Mouse (Mus musculus) forebrain, embryonic 15.5 days (tissue): ENCODE data around the gene Nr1h3. TPM values are rescaled to one million over a fixed set of nuclear protein-coding genes. Genes with fewer than 3 reads are reported as not detected.

Experiments used
- ATAC-seq: fragments of 200-750 bp; cut with Nextera tagmentation; replicated peaks from 2 replicates; pipeline ENCODE4 v1.8.0; 2017; ENCODE audit warnings: mild to moderate bottlenecking, moderate TSS enrichment, moderate library complexity
- H3K27ac ChIP-seq: fragments of 300-500 bp; sonication (generic); replicated peaks from 2 replicates; pipeline ENCODE4 v1.5.1; 2015; ENCODE audit warnings: mild to moderate bottlenecking, inconsistent platforms
- H3K27me3 ChIP-seq: fragments of 300-500 bp; sonication (generic); 2 replicates; pipeline ENCODE4 v1.6.1; 2015; ENCODE audit warnings: inconsistent platforms
- H3K36me3 ChIP-seq: fragments of 300-500 bp; sonication (generic); 2 replicates; pipeline ENCODE4 v1.6.1; 2015; ENCODE audit warnings: mild to moderate bottlenecking, inconsistent platforms
- H3K4me1 ChIP-seq: fragments of 300-500 bp; sonication (generic); 2 replicates; pipeline ENCODE4 v1.6.1; 2015; ENCODE audit warnings: inconsistent platforms
- H3K4me2 ChIP-seq: fragments of 300-500 bp; sonication (generic); replicated peaks from 2 replicates; pipeline ENCODE4 v1.6.1; 2015; ENCODE audit warnings: mild to moderate bottlenecking, inconsistent platforms
- H3K4me3 ChIP-seq: fragments of 300-500 bp; sonication (generic); 2 replicates; pipeline ENCODE4 v1.5.1; 2015; ENCODE audit warnings: mild to moderate bottlenecking, inconsistent platforms
- H3K9ac ChIP-seq: fragments of 300-500 bp; sonication (generic); replicated peaks from 2 replicates; pipeline ENCODE4 v1.6.1; 2015; ENCODE audit warnings: mild to moderate bottlenecking, inconsistent platforms
- H3K9me3 ChIP-seq: fragments of 300-500 bp; sonication (generic); 2 replicates; pipeline ENCODE4 v1.6.1; 2016; ENCODE audit warnings: inconsistent platforms
- WGBS: fragments of 180-500 bp; shearing (Covaris S2); methylation state at CpG from one replicate; pipeline ENCODE4 v1.1.7; 2015; ENCODE audit warnings: mixed read lengths; 5-methylcytosine and 5-hydroxymethylcytosine counted together
- polyA plus RNA-seq: library from polyadenylated mRNA; unstranded; fragments of >200 nt; fragmentation: Nextera tagmentation; extraction: Ambion mirVana; gene quantifications from 2 replicates; pipeline ENCODE4 v1.2.1, GENCODE M21; 2015

The Nr1h3 gene
- polyA plus RNA-seq, 1 experiment from 2014 or later = 2.0 TPM

- Histone ChIP-seq H3K36me3 (peaks cover 32% of the 10 kb centered on the region), H3K9me3 (no peaks in the 10 kb centered on the region), H3K27me3 (no peaks in the 10 kb centered on the region), H3K4me3 (no peak overlapping the region), H3K4me2 (no peak overlapping the region), H3K9ac (no peak overlapping the region), H3K4me1 (0 out of 2 replicates have a peak, but pooled peaks cover 5% of the 10 kb centered on the region), H3K27ac (no peak overlapping the region)
- WGBS = 38% methylated on average over 4 of the region's 4 CpGs
- ATAC-seq = no peak
Measured at GRCm38 (mm10) chr2:91217032-91217431, 14.4 kb upstream of the Nr1h3 start.

- Histone ChIP-seq H3K36me3 (peaks cover 66% of the 10 kb centered on the region), H3K27ac (no peak overlapping the region), H3K4me1 (0 out of 2 replicates have a peak, but pooled peaks cover 5% of the 10 kb centered on the region), H3K9ac (no peak overlapping the region), H3K4me3 (no peak overlapping the region), H3K27me3 (no peaks in the 10 kb centered on the region), H3K9me3 (no peaks in the 10 kb centered on the region), H3K4me2 (no peak overlapping the region)
- no peak for ATAC-seq
Measured at GRCm38 (mm10) chr2:91213311-91213710, 10.7 kb upstream of the Nr1h3 start.

DNA sequence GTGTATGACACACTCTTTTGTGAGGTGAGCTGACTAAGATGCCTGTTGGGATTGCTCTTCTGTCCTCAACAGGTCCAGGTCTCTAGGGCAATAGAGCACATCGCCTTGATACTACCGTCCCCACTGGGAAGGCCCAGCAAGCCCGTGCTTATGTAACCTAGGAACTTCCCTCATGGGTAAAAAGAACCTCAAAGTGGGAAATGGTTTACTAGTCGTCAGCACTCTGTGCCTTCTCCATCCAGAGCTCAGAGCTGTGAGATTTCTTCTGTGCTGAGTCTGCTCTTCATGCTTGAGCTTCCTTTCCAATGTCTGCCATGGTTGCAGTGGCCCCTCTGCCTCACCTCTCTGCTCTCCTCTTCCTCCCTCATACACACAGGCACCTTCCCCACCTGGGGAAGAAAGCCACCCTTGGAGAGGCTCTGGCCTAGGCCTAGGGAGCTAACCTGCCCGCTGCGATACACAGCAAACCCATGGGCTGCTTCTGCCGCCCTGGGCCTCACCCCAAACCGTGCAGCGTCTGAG, 3.7 kb upstream of the Nr1h3 start:
- H3K4me2 ChIP-seq = no peak overlapping the region
- no peaks in the 10 kb centered on the region for H3K27me3 ChIP-seq
- no peak overlapping the region for H3K27ac ChIP-seq
- no peak overlapping the region for H3K9ac ChIP-seq
- 92% methylated on average over 9 of the region's 9 CpGs for WGBS
- peaks cover 62% of the 10 kb centered on the region for H3K36me3 ChIP-seq
- no peak overlapping the region for H3K4me3 ChIP-seq
- peaks cover 30% of the 10 kb centered on the region for H3K4me1 ChIP-seq
- H3K9me3 ChIP-seq = no peaks in the 10 kb centered on the region
- ATAC-seq = no peak

DNA sequence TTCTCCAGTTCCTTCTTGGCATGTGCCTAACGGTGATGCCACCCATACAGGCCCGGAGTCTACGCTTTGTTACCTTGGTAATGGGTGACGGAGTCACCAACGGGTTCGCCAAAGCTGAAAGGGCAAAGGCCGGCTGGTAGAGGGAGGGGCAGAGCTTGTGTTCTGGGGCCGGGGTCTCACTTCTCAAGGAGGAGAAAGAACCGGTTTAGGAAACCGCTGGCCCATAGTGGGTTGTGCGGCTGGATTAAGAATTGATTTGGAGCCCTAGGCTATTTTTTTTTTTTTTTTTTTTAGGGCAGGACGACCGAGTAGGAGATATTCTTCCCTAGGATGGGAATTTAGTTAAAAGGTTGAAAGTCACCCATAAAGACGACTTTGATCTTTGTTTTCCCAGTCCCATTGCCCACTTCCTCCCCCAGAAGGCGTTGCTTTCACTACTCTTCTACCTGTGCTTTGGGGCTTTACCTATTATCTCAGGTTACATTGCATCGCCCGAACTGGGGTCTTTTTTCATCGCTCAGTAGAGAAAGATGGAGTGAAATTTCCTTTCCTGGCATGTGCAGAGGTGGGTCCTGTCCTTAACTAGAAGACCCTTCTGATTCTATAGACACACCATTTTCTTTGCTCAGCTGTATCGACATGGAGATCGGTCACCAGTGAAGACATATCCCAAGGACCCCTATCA, 480 bp upstream of the Nr1h3 start:
- peaks cover 30% of the 10 kb centered on the region for H3K4me1 ChIP-seq
- ATAC-seq = no peak
- H3K4me3 ChIP-seq = peak overlapping the region; percentile 74
- H3K27ac ChIP-seq = peak overlapping the region; percentile 89
- WGBS = 12% methylated on average over 20 of the region's 20 CpGs
- no peaks in the 10 kb centered on the region for H3K9me3 ChIP-seq
- H3K27me3 ChIP-seq = no peaks in the 10 kb centered on the region
- H3K36me3 ChIP-seq = peaks cover 33% of the 10 kb centered on the region
- peak overlapping the region; percentile 86 for H3K9ac ChIP-seq
- peak overlapping the region; percentile 67 for H3K4me2 ChIP-seq

- Histone ChIP-seq H3K36me3 (no peaks in the 10 kb centered on the region), H3K27me3 (no peaks in the 10 kb centered on the region), H3K4me3 (no peak overlapping the region), H3K4me1 (peaks cover 25% of the 10 kb centered on the region), H3K4me2 (no peak overlapping the region), H3K9ac (no peak overlapping the region), H3K27ac (no peak overlapping the region), H3K9me3 (no peaks in the 10 kb centered on the region)
- WGBS = 84% methylated on average over 3 of the region's 3 CpGs
- ATAC-seq = no peak
Measured at GRCm38 (mm10) chr2:91198888-91199287, 3.7 kb downstream of the Nr1h3 start.

DNA sequence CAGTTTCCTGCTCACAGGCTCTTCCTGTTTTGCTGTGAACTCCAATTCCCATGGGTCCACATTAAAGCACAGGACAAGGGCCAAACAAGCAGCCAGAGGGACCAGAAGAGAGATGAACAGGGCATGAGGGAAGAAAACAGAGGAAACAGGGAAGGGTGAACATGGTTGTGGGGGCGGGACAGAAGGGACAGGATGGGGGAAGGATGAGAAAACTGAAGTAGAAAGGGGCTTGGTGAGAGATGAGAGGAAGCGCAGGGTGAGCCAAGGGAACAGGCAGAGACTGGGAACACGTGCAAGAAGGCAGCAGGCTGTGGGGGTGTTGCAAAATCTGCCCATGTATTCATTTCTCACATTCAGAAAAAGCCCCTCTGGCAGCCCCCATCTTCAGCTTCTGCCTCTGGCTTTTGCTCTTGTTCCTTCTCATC, 6.0 kb downstream of the Nr1h3 start:
- peaks cover 11% of the 10 kb centered on the region for H3K4me1 ChIP-seq
- 70% methylated on average over 3 of the region's 3 CpGs for WGBS
- no peaks in the 10 kb centered on the region for H3K9me3 ChIP-seq
- H3K4me3 ChIP-seq = no peak overlapping the region
- H3K27ac ChIP-seq = no peak overlapping the region
- no peak overlapping the region for H3K9ac ChIP-seq
- H3K27me3 ChIP-seq = 0 out of 2 replicates have a peak, but pooled peaks cover 3% of the 10 kb centered on the region
- H3K4me2 ChIP-seq = no peak overlapping the region
- no peaks in the 10 kb centered on the region for H3K36me3 ChIP-seq
- no peak for ATAC-seq

DNA sequence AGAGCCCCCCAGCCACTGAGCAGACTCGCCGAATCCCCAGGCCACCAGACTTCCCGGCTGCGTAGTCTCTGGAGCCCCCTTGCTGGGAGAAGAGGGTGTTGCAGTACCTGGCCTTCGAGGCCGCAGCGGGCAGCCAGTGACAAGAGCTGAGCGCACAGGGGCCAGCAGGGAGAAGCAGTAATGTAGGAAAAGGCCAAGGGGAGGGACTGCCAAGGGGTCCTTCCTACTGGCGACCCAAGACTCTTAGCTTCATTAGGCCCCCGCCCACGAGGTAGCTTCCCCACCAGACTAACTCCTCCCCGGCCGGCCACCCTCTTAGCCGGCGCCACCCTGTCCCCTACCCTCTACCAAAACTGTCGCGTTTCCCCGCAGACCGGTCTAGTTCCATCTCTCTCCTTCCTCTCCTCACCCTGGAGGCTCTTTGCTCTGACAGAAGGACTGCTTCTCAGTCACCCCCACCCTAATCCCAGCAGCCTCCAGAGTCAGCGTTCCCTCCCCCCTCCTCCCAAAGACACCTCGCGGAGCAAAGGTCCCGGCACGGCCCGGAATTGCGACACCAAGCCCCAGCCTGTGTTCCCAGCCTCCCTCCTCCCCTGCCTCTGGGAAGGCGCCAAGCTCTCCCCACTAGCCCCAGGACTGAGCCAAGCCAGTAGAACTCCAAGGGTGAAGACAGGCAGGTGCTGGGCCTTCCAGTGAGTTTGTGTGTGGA, 7.9 kb downstream of the Nr1h3 start:
- 0 out of 2 replicates have a peak, but pooled peaks cover 3% of the 10 kb centered on the region for H3K27me3 ChIP-seq

DNA sequence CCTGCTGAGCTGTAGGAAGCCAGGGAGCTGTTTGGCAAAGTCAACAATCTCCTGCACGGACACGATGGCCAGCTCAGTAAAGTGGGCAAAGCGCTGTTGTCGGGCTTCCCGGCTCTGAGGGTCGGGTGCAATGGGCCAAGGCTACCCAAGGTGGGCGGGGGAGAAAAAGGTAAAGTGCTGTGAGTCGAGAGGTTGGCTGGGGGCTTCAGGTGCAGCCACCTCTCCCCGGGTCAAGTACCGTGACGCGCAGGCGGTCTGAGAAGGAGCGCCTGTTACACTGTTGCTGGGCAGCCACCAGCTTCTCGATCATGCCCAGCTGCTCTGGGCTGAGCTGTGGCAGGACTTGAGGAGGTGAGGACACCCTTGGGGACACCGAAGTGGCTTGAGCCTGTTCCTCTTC, 12.1 kb downstream of the Nr1h3 start:
- Histone ChIP-seq H3K36me3 (no peaks in the 10 kb centered on the region), H3K9ac (no peak overlapping the region), H3K4me1 (peaks cover 9% of the 10 kb centered on the region), H3K4me3 (no peak overlapping the region), H3K9me3 (no peaks in the 10 kb centered on the region), H3K27me3 (0 out of 2 replicates have a peak, but pooled peaks cover 3% of the 10 kb centered on the region), H3K4me2 (no peak overlapping the region), H3K27ac (no peak overlapping the region)
- ATAC-seq = no peak
- 92% methylated on average over 16 of the region's 16 CpGs for WGBS

More for the DNA sequence above, 7.9 kb downstream of the Nr1h3 start:
- H3K9ac ChIP-seq = peak overlapping the region; percentile 40
- peaks cover 9% of the 10 kb centered on the region for H3K4me1 ChIP-seq
- H3K36me3 ChIP-seq = no peaks in the 10 kb centered on the region
- H3K27ac ChIP-seq = no peak overlapping the region
- H3K9me3 ChIP-seq = no peaks in the 10 kb centered on the region
- WGBS = 2% methylated on average over 27 of the region's 27 CpGs
- H3K4me2 ChIP-seq = peak overlapping the region; percentile 65
- H3K4me3 ChIP-seq = peak overlapping the region; percentile 34
- peak; percentile 87 for ATAC-seq

GRCm38 (mm10) chr2:91187431-91187830, 15.2 kb downstream of the Nr1h3 start:
- 68% methylated on average over 4 of the region's 4 CpGs for whole genome bisulfite sequencing
- H3K9ac ChIP-seq = no peak overlapping the region
- no peaks in the 10 kb centered on the region for H3K36me3 ChIP-seq
- H3K27me3 ChIP-seq = no peaks in the 10 kb centered on the region
- 0 out of 2 replicates have a peak, but pooled peaks cover 5% of the 10 kb centered on the region for H3K4me1 ChIP-seq
- no peak overlapping the region for H3K4me2 ChIP-seq
- no peak for ATAC-seq
- H3K4me3 ChIP-seq = no peak overlapping the region
- no peaks in the 10 kb centered on the region for H3K9me3 ChIP-seq
- no peak overlapping the region for H3K27ac ChIP-seq

GRCm38 (mm10) chr2:91186208-91186607, 16.4 kb downstream of the Nr1h3 start:
- H3K27ac ChIP-seq = no peak overlapping the region
- no peaks in the 10 kb centered on the region for H3K9me3 ChIP-seq
- H3K4me2 ChIP-seq = no peak overlapping the region
- H3K36me3 ChIP-seq = no peaks in the 10 kb centered on the region
- ATAC-seq = no peak
- H3K9ac ChIP-seq = no peak overlapping the region
- H3K27me3 ChIP-seq = no peaks in the 10 kb centered on the region
- H3K4me3 ChIP-seq = no peak overlapping the region
- H3K4me1 ChIP-seq = peaks cover 14% of the 10 kb centered on the region
- WGBS = 79% methylated on average over 1 of the region's 1 CpGs

DNA sequence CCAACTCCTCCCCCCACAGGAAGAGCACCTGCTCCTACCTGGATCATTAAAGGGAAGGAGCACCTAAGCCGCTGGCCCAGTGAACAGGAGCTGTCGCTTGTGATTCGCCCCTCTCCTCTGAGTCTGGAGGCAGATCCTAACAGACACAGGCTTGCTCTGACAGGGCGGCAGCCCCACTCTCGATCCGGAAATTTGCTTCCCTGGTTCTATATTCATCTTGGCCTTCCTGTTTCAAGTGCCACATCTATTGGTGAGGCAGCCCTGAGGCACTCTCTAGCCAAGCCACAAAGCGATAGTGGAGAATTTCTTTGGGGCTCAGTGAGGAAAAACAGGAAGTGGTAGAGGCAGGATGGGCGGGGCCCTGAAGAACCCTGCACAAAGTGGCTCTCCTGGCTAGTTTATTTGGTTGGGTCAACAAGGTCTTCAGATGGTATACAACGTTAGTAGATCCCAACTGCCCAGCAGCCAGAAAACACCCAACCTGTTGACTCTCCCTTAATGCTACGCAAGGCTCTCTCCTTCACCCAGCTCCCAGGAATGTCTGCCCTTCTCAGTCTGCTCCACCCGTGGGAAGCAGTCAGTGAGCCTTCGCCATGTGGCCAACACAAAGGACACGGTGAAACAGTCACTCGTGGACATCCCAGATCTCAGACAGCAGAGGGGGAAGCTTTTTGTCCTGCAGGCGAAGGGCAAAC, 18.8 kb downstream of the Nr1h3 start, which contains the start of gene Madd:
Madd (minus strand) TSS at position 127 of the 695 bp plus-strand sequence.
- WGBS = 70% methylated on average over 15 of the region's 15 CpGs
- peak within 1 kb of the TSS; percentile 97 for H3K27ac ChIP-seq
- no peaks in the 10 kb centered on the region for H3K27me3 ChIP-seq
- no peaks in the 10 kb centered on the region for H3K36me3 ChIP-seq
- H3K4me1 ChIP-seq = peaks cover 28% of the 10 kb centered on the region
- ATAC-seq = peak; percentile 2; the same call in 1 of the 2 replicates
- H3K9me3 ChIP-seq = no peaks in the 10 kb centered on the region
- peak within 1 kb of the TSS; percentile 96 for H3K4me3 ChIP-seq
- H3K9ac ChIP-seq = peak within 1 kb of the TSS; percentile 90
- peak within 1 kb of the TSS; percentile 77 for H3K4me2 ChIP-seq

GRCm38 (mm10) chr2:91183148-91183513, 19.5 kb downstream of the Nr1h3 start:
- peaks cover 3% of the 10 kb centered on the region for H3K36me3 ChIP-seq
- H3K4me3 ChIP-seq = peak overlapping the region; percentile 96
- H3K4me1 ChIP-seq = peaks cover 28% of the 10 kb centered on the region
- H3K9ac ChIP-seq = peak overlapping the region; percentile 90
- peak overlapping the region; percentile 77 for H3K4me2 ChIP-seq
- H3K27ac ChIP-seq = peak overlapping the region; percentile 97
- WGBS = 0% methylated on average over 9 of the region's 9 CpGs
- ATAC-seq = peak; percentile 97
- no peaks in the 10 kb centered on the region for H3K9me3 ChIP-seq
- no peaks in the 10 kb centered on the region for H3K27me3 ChIP-seq
